Mouse (Mus musculus) heart, adult 11 months (tissue): ENCODE data around the gene Fktn.

ENCODE experiments used
- DNase-seq: peaks from one replicate; pipeline ENCODE4 v3.0.0; 2022

Fktn gene

GRCm38 (mm10) chr4:53713704-53714050 is at the start of gene Fktn:
Gene Fktn, plus strand, starts transcription at chr4:53713998.
- no peak for DNase-seq

DNA sequence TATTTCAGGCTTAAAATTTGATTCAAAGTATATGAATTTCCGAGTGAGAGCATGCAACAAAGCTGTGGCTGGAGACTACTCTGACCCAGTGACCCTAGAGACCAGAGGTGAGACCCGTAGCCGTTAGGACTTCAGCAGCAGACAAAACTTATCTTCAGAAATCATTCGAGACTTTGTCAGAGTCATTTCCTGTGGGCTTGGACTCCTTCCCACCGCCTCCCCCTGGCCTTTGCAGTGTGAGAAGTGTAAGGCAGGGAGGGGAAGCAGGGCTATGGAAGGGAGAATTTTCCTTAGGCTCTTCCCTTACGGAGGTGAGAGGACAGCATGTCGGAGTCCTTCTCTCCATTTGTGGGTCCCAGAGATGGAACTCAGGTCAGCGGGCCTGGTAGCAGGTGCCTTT is 31.7 kb upstream of the Fktn start:
- no peak for DNase-seq

DNA sequence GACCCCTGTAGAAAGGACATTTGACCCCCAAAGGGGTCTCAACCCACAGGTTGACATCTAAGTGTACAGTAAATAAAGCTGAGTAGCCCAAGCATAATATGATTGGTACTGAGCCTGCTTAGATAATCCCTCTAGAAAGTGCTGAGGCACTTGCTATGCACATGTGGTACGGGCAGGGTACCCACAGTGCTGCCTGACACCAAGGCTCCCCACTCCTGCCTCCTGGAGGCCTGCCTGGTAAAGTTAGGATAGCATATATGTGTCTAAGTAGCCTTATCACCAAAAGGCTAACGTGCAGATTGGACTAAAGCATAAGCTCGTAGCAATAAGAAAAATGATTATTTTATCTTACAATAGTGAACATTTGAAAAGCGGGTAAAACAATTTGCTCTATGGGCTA is 24.8 kb upstream of the Fktn start:
- no peak for DNase-seq

- no peak for DNase-seq
These were observed 22.4 kb upstream of the Fktn start for GRCm38 (mm10) chr4:53691418-53691817.

- DNase-seq: peak; percentile 63
These were observed 4.6 kb upstream of the Fktn start for GRCm38 (mm10) chr4:53709166-53709565.

GRCm38 (mm10) chr4:53710021-53710420 is 3.8 kb upstream of the Fktn start:
- DNase-seq: no peak

GRCm38 (mm10) chr4:53710555-53711328 is 3.1 kb upstream of the Fktn start:
- DNase-seq: peak; percentile 53

DNA sequence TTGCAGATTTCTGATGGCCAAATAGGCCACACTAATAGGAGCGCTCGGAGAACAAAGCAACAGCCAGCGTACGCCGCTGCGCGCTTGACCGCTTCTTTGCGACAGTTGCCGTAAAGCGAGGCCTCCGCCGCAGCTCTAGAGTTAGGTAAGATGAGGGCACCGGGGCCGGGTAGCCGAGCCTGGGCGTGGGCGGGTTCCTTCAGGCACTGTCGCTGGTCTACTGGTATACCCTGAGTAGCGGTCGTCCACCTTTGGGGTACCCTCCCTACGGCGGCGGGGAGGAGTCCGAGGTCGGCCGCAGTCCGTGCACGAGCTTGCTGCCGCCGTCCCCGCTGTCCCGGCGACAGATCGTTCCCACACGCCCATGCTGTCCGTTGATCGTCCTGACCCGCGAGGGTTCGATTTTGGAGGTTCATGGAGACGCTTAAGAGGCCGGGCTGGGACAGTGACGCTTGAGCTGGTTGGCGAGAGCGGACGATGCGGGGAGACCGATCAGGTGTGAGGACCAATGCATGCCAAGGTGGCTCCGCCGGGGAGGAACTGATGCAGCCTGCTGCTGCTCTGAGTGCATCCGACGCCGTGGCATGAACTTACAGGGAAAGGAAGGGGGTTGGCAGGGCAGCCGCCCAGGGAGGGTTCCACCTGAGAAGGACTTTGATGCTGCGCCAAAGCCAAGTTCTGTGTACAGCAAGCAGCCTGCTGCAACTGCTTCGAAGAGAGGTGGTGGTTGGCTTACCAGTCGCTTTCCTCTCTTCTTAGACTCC is 435 bp downstream of the Fktn start:
- DNase-seq: peak; percentile 99

DNA sequence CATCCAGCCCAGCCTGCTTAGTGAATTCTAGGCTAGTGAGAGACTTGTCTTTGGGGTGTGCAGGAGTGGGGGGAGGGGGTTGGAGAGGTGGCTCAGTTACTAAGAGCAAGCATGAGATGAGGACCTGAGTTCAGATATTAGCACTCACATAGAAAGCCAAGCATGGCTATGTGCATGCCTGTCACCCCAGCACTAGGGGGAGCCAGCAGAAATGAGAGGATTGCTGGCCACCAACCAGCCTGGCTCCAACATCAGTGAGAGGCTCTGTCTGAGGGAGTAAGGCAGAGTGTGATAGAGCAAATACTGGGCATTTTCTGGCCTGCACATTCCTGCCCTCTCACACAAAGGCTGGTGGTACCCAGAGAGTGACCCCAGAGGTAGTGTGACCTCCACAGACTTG is 2.2 kb downstream of the Fktn start:
- peak; percentile 77 for DNase-seq

DNA sequence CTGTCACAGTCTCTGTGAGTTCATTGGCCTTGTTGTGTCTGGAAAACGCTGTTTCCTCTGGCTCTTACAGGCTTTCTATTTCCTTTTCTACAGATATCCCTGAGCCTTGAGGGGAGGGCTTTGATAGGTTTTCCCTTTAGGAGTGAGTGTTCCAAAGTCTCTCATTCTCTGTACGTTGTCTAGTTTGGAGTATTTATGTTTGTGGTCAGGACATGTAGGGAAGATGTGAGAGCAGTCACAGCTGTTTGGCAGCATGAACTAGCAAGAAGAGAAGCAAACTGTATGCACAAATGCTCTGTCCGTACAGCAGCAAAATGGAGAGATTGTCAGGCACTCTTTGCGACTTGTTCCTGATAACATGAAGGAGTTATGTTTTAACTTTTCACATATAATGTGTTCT is 3.7 kb downstream of the Fktn start:
- peak; percentile 61 for DNase-seq

DNA sequence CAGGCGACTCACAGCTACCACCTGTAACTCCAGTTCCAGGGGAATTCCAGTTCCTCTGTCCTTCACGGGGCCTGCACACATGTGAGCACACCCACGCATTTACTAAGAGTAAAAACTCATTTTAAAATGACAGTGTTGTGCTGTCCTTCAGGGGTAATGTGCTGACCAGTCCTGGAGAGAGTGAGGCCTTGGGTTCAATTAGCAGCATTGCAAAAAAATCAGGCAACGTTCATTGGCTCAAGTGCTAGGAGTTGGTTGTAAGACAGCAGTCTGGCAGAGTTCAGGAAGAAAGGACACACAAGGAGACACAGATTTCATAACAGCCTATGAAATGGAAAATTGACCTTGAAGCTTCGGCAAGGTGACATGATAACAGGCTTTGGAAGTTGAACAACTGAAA is 4.5 kb downstream of the Fktn start:
- DNase-seq: peak; percentile 75

DNA sequence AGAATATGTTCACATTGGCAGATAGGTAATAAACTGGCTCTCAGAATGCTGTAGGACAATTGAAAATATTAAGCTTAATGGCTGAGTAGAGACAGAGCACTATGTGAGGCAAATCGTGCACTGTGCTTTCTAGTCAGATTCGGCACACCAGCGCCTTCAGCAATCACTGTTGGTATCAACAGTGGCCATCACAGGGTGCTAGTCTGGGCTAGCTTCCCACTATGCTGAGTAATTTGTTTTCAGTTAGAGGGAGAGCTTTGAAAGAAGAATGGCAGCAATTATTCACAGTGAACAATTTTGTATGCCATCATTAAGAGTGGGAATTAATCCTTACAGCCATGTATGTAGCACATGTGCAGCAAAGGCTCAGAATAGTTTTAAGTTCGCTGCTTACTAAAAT is 8.7 kb downstream of the Fktn start:
- DNase-seq: peak; percentile 64

- peak; percentile 5 for DNase-seq
These were observed 12.3 kb downstream of the Fktn start for GRCm38 (mm10) chr4:53726100-53726499.

DNA sequence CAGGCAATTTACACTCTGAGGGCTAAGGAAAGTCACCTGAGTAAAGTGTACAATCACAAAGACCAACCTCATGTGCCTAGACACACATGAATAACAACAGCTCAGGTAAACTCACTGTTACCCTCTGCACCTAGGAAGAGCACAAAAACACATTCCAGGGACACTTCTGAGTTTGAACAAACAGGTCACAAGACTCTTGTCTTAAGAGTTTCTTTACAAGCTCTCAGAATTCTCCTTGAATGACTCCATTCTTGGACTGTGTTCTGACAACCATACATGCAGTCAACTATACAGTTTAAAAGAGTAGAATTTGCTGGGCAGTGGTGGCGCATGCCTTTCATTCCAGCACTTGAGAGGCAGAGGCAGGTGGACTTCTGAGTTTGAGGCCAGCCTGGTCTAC is 14.3 kb downstream of the Fktn start:
- DNase-seq: no peak

GRCm38 (mm10) chr4:53738956-53739616 is 25.3 kb downstream of the Fktn start:
- no peak for DNase-seq

- no peak for DNase-seq
These were observed 36.0 kb downstream of the Fktn start for GRCm38 (mm10) chr4:53749831-53750230.

GRCm38 (mm10) chr4:53750391-53751120 is 36.8 kb downstream of the Fktn start:
- DNase-seq: no peak

DNA sequence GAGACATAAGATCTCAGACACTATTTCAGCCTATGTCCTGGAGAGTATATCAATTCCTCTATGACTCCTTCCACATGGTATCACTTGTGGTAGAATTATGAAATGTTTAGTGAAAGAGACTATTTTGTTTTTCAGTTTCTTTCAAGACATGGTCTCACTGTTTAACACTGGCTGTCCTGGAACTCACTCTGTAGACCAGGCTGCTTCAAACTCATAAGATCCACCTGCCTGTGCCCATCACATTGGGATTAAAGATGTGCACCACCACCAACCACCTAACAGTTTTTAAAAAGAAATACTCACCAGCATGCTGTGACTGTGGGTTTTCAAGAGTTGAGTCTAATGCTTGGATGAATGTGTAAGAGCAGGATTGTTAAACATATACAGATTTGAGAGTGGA is 43.2 kb downstream of the Fktn start:
- DNase-seq: peak; percentile 52

DNA sequence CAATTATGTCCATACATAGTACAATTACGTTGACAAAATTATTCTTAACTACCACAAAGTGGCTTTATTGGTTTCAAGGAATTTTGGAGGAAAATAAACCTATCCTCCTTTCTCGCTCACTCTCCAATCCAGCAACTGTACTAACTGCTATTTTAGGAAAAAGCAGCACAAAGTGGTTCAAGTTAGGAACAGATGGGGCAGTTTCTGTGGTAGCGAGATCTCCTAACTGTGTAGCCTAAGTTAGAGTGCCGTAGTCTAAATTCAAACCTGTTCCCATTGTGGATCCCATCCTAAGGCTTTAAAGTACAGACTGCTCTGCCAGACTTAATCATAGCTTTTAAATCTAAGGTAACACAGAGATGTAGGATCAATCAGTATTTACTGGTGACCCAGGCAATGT is 45.0 kb downstream of the Fktn start:
- DNase-seq: peak; percentile 35

DNA sequence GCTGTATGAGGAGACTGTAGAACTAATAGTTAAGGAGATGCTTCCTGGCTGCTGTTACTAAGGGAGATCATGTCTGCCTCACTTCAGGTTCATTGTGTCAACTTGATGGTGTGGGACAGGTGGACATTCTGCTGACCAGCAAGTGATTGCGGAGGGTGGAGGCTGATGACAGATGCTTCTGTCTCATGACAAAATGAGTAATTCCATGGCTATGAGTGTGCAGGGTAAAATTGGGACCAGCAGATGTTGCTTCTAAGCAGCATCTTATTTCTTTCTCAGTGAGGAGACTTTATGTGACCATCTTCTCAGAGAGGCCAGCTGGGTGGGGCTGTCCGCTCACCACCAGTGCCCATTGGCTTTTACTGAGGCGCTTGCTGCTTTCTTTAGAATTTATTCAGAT is 45.9 kb downstream of the Fktn start:
- DNase-seq: peak; percentile 64

- DNase-seq: no peak
These were observed 48.7 kb downstream of the Fktn start for GRCm38 (mm10) chr4:53762501-53762900.

- DNase-seq: peak; percentile 75
These were observed 57.3 kb downstream of the Fktn start for GRCm38 (mm10) chr4:53770958-53771735.
